Mouse (Mus musculus): ENCODE measurements around the gene Ndufaf4. TPM values are rescaled to one million over a fixed set of nuclear protein-coding genes. Genes with fewer than 3 reads are reported as not detected.
"Not testable (repeated sequence)": the region's sequence is repeated elsewhere in the genome, so short reads cannot be mapped to it uniquely, and the experiment has no call there.

The Ndufaf4 gene
- 11.9 and 15.2 TPM in 2 replicates for polyA plus RNA-seq (2012; rRNA removed)

GRCm38 (mm10) chr4:24897851-24898515, at the start of gene Ndufaf4:
Gene Ndufaf4 (plus strand): TSS chr4:24898083.
- DNase-seq (ENCODE audit: low read depth): peak; percentile 97
- peak; percentile 45; the same call in 1 of the 2 replicates for TF ChIP-seq POLR2A (IDR thresholded peaks at IDR 0.05; ENCODE audit: borderline replicate concordance, extremely low read depth, insufficient read depth, insufficient read length, poor library complexity, severe bottlenecking)
- peak; percentile 94 for TF ChIP-seq CTCF (IDR thresholded peaks at IDR 0.05; ENCODE audit: borderline replicate concordance, extremely low read depth, insufficient read depth, insufficient read length)

- TF ChIP-seq CTCF (IDR thresholded peaks at IDR 0.05; ENCODE audit: borderline replicate concordance, extremely low read depth, insufficient read depth, insufficient read length): no peak
- peak; percentile 55 for TF ChIP-seq POLR2A (IDR thresholded peaks at IDR 0.05; ENCODE audit: borderline replicate concordance, extremely low read depth, insufficient read depth, insufficient read length, poor library complexity, severe bottlenecking)
- DNase-seq (ENCODE audit: low read depth): peak; percentile 96
Measured at GRCm38 (mm10) chr4:24850401-24851325, 47.2 kb upstream of the Ndufaf4 start, which contains the start of gene Klhl32. Gene Klhl32 (minus strand): TSS chr4:24851124.

GRCm38 (mm10) chr4:24865691-24866090, 32.2 kb upstream of the Ndufaf4 start:
- no peak for TF ChIP-seq CTCF (IDR thresholded peaks at IDR 0.05; ENCODE audit: borderline replicate concordance, extremely low read depth, insufficient read depth, insufficient read length)
- no peak for TF ChIP-seq POLR2A (IDR thresholded peaks at IDR 0.05; ENCODE audit: borderline replicate concordance, extremely low read depth, insufficient read depth, insufficient read length, poor library complexity, severe bottlenecking)
- DNase-seq (ENCODE audit: low read depth): no peak

GRCm38 (mm10) chr4:24869230-24869629, 28.7 kb upstream of the Ndufaf4 start:
- TF ChIP-seq CTCF (IDR thresholded peaks at IDR 0.05; ENCODE audit: borderline replicate concordance, extremely low read depth, insufficient read depth, insufficient read length) (no peak), POLR2A (IDR thresholded peaks at IDR 0.05; ENCODE audit: borderline replicate concordance, extremely low read depth, insufficient read depth, insufficient read length, poor library complexity, severe bottlenecking) (no peak)
- DNase-seq (ENCODE audit: low read depth): no peak

- not testable (repeated sequence) for DNase-seq (ENCODE audit: low read depth)
Measured at GRCm38 (mm10) chr4:24889386-24889785, 8.5 kb upstream of the Ndufaf4 start.

GRCm38 (mm10) chr4:24892293-24892692, 5.6 kb upstream of the Ndufaf4 start:
- not testable (repeated sequence) for DNase-seq (ENCODE audit: low read depth)

GRCm38 (mm10) chr4:24894625-24895024, 3.3 kb upstream of the Ndufaf4 start:
- DNase-seq (ENCODE audit: low read depth): no peak
- TF ChIP-seq POLR2A (IDR thresholded peaks at IDR 0.05; ENCODE audit: borderline replicate concordance, extremely low read depth, insufficient read depth, insufficient read length, poor library complexity, severe bottlenecking): no peak
- no peak for TF ChIP-seq CTCF (IDR thresholded peaks at IDR 0.05; ENCODE audit: borderline replicate concordance, extremely low read depth, insufficient read depth, insufficient read length)

- DNase-seq (ENCODE audit: low read depth): peak; percentile 89
- TF ChIP-seq POLR2A (IDR thresholded peaks at IDR 0.05; ENCODE audit: borderline replicate concordance, extremely low read depth, insufficient read depth, insufficient read length, poor library complexity, severe bottlenecking): no peak
- peak; percentile 35; the same call in 1 of the 2 replicates for TF ChIP-seq CTCF (IDR thresholded peaks at IDR 0.05; ENCODE audit: borderline replicate concordance, extremely low read depth, insufficient read depth, insufficient read length)
Measured at GRCm38 (mm10) chr4:24896829-24897228, 1.1 kb upstream of the Ndufaf4 start.

GRCm38 (mm10) chr4:24897351-24897750, 532 bp upstream of the Ndufaf4 start:
- TF ChIP-seq POLR2A (IDR thresholded peaks at IDR 0.05; ENCODE audit: borderline replicate concordance, extremely low read depth, insufficient read depth, insufficient read length, poor library complexity, severe bottlenecking) (no peak), CTCF (IDR thresholded peaks at IDR 0.05; ENCODE audit: borderline replicate concordance, extremely low read depth, insufficient read depth, insufficient read length) (no peak)

GRCm38 (mm10) chr4:24898636-24899035, 753 bp downstream of the Ndufaf4 start:
- no peak for TF ChIP-seq POLR2A (IDR thresholded peaks at IDR 0.05; ENCODE audit: borderline replicate concordance, extremely low read depth, insufficient read depth, insufficient read length, poor library complexity, severe bottlenecking)
- no peak for TF ChIP-seq CTCF (IDR thresholded peaks at IDR 0.05; ENCODE audit: borderline replicate concordance, extremely low read depth, insufficient read depth, insufficient read length)
- DNase-seq (ENCODE audit: low read depth): peak; percentile 22

More at GRCm38 (mm10) chr4:24897351-24897750, 532 bp upstream of the Ndufaf4 start:
- DNase-seq (ENCODE audit: low read depth): no peak

- peak; percentile 6 for DNase-seq (ENCODE audit: low read depth)
Measured at GRCm38 (mm10) chr4:24899146-24899545, 1.3 kb downstream of the Ndufaf4 start.

GRCm38 (mm10) chr4:24907745-24908144, 9.9 kb downstream of the Ndufaf4 start:
- DNase-seq (ENCODE audit: low read depth): peak; percentile 32
- no peak for TF ChIP-seq CTCF (IDR thresholded peaks at IDR 0.05; ENCODE audit: borderline replicate concordance, extremely low read depth, insufficient read depth, insufficient read length)
- TF ChIP-seq POLR2A (IDR thresholded peaks at IDR 0.05; ENCODE audit: borderline replicate concordance, extremely low read depth, insufficient read depth, insufficient read length, poor library complexity, severe bottlenecking): no peak

More at GRCm38 (mm10) chr4:24899146-24899545, 1.3 kb downstream of the Ndufaf4 start:
- TF ChIP-seq CTCF (IDR thresholded peaks at IDR 0.05; ENCODE audit: borderline replicate concordance, extremely low read depth, insufficient read depth, insufficient read length) (no peak), POLR2A (IDR thresholded peaks at IDR 0.05; ENCODE audit: borderline replicate concordance, extremely low read depth, insufficient read depth, insufficient read length, poor library complexity, severe bottlenecking) (no peak)
